Comparison of ENCODE assay signal across 8 mouse cellular contexts in the genomic region with DNA sequence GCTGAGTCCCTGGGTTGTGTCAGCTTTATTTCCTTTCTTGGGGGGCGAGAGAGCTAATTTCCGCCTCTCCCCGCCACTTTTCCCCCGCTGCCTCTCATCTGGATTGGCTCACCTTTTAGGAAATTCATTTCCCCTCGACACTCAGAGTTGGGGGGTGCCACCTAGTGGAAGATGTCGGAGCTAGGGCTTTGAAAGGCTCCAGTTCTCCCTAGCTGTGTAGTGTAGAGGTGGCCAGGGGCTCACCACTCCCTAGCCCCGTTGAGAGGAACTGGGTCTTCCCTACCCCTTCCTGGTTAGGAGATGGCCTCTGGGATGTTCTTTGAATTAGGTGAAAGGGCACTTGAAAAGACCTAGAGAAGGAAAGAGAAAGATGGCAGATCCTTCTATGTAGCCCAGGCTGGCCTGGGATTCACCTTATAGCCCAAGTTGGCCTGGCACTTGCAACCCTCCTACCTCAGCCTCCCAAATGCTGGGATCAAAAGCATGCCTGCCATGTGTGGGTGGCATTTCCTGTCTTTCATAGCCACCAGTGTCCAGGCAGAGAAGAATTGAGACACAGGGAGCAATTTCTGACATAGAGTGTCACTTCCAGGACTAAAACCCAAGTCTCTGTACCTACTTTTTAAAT. TPM values are rescaled to one million over a fixed set of nuclear protein-coding genes. Genes with fewer than 3 reads are reported as not detected.
A peak's percentile ranks its signal among the peaks of the same experiment; 100 is the strongest.
DNase-seq lines count a peak whose midpoint lies in the region; ATAC-seq and TF ChIP-seq lines count a peak whose summit lies in the region.

No protein-coding gene starts in this region.

- TF ChIP-seq CTCF in testis, adult 2 months (IDR thresholded peaks at IDR 0.05; ENCODE audit: control insufficient read depth, insufficient read depth, insufficient replicate concordance, low read depth, low read length), result peak; percentile 34; the same call in 1 of the 2 replicates

- no peak for TF ChIP-seq POLR2A in testis, adult 2 months (IDR thresholded peaks at IDR 0.05; ENCODE audit: control insufficient read depth, low read depth, low read length)

- no peaks in the 10 kb centered on the region for H3K9me3 ChIP-seq in intestine, embryonic 15.5 days
- H3K9me3 ChIP-seq in limb, embryonic 13.5 days, result no peaks in the 10 kb centered on the region
- H3K9me3 ChIP-seq in midbrain, embryonic 13.5 days, result no peaks in the 10 kb centered on the region

- H3K9ac ChIP-seq in intestine, embryonic 15.5 days, result peak overlapping the region; percentile 64
- peak overlapping the region; percentile 74 for H3K9ac ChIP-seq in limb, embryonic 13.5 days
- peak overlapping the region; percentile 69 for H3K9ac ChIP-seq in midbrain, embryonic 13.5 days (replicated peaks)

- H3K4me1 ChIP-seq in testis, adult 2 months (ENCODE audit: control insufficient read depth, insufficient read depth, low read length), result peaks cover 7% of the 10 kb centered on the region
- H3K4me1 ChIP-seq in intestine, embryonic 15.5 days (replicated peaks), result peaks cover 11% of the 10 kb centered on the region
- H3K4me1 ChIP-seq in limb, embryonic 13.5 days, result peaks cover 27% of the 10 kb centered on the region
- peaks cover 32% of the 10 kb centered on the region for H3K4me1 ChIP-seq in midbrain, embryonic 13.5 days (replicated peaks)

- no peaks in the 10 kb centered on the region for H3K27me3 ChIP-seq in testis, adult 2 months (ENCODE audit: control insufficient read depth, insufficient read depth, low read length)
- H3K27me3 ChIP-seq in intestine, embryonic 15.5 days (replicated peaks), result no peaks in the 10 kb centered on the region
- H3K27me3 ChIP-seq in limb, embryonic 13.5 days, result no peaks in the 10 kb centered on the region
- H3K27me3 ChIP-seq in midbrain, embryonic 13.5 days, result peaks cover 9% of the 10 kb centered on the region; the same call in 1 of the 2 replicates

- H3K36me3 ChIP-seq in testis, adult 2 months (ENCODE audit: control insufficient read depth, insufficient read depth, low read length), result no peaks in the 10 kb centered on the region
- H3K36me3 ChIP-seq in intestine, embryonic 15.5 days, result peaks cover 15% of the 10 kb centered on the region; the same call in 1 of the 2 replicates
- peaks cover 26% of the 10 kb centered on the region for H3K36me3 ChIP-seq in limb, embryonic 13.5 days
- H3K36me3 ChIP-seq in midbrain, embryonic 13.5 days, result peaks cover 24% of the 10 kb centered on the region

- WGBS in intestine, embryonic 15.5 days, result 0% methylated on average over 7 of the region's 7 CpGs
- 0% methylated on average over 7 of the region's 7 CpGs for WGBS in limb, embryonic 13.5 days
- WGBS in midbrain, embryonic 13.5 days, result under 1% methylated on average over 7 of the region's 7 CpGs

- peak overlapping the region; percentile 84 for H3K4me3 ChIP-seq in testis, adult 2 months (ENCODE audit: control insufficient read depth, low read depth, low read length)
- H3K4me3 ChIP-seq in intestine, embryonic 15.5 days (replicated peaks), result peak overlapping the region; percentile 74
- peak overlapping the region; percentile 68 for H3K4me3 ChIP-seq in limb, embryonic 13.5 days
- peak overlapping the region; percentile 57 for H3K4me3 ChIP-seq in midbrain, embryonic 13.5 days (replicated peaks)

- no peak for DNase-seq in testis, postnatal 14 days (ENCODE audit: low spot score)
- peak; percentile 91 for DNase-seq in embryo, embryonic 10 days (ENCODE audit: low spot score)
- DNase-seq in gastrocnemius, postnatal 25 days, result peak; percentile 69
- DNase-seq in spleen, postnatal 4 days (ENCODE audit: low spot score in 2 of 2), result peak; percentile 80 to 89

- H3K4me2 ChIP-seq in intestine, embryonic 15.5 days (replicated peaks), result peak overlapping the region; percentile 87
- peak overlapping the region; percentile 84 for H3K4me2 ChIP-seq in limb, embryonic 13.5 days (replicated peaks)
- peak overlapping the region; percentile 94 for H3K4me2 ChIP-seq in midbrain, embryonic 13.5 days (replicated peaks)

- H3K27ac ChIP-seq in testis, adult 2 months (ENCODE audit: control insufficient read depth, insufficient read depth, low read depth, low read length), result no peak overlapping the region; the same call in 1 of the 2 replicates
- peak overlapping the region; percentile 88 for H3K27ac ChIP-seq in intestine, embryonic 15.5 days
- H3K27ac ChIP-seq in limb, embryonic 13.5 days, result peak overlapping the region; percentile 85
- peak overlapping the region; percentile 73 for H3K27ac ChIP-seq in midbrain, embryonic 13.5 days

- ATAC-seq in intestine, embryonic 15.5 days, result peak; percentile 32; the same call in 1 of the 2 replicates
- no peak for ATAC-seq in limb, embryonic 13.5 days (ENCODE audit: low FRiP score, low read depth)
- peak; percentile 58; the same call in 1 of the 2 replicates for ATAC-seq in midbrain, embryonic 13.5 days

RNA-seq across cellular contexts. Expression of a gene that starts 1.0 kb away (rescaled TPM):
- 21.1 TPM in 2 replicates for polyA plus RNA-seq in testis, adult 2 months (2012; rRNA removed)
- total RNA-seq in gastrocnemius, postnatal 25 days (2021), result 10 to 100 TPM; 28.7 to 35.2 TPM
- polyA plus RNA-seq in intestine, embryonic 15.5 days (2015; fragmentation: Nextera tagmentation; extraction: Ambion mirVana), result 156 and 171 TPM in 2 replicates
- 141 and 149 TPM in 2 replicates for polyA plus RNA-seq in limb, embryonic 13.5 days (2015; fragmentation: Nextera tagmentation; extraction: Ambion mirVana)
- polyA plus RNA-seq in midbrain, embryonic 13.5 days (2015; fragmentation: Nextera tagmentation; extraction: Ambion mirVana), result 57.4 and 61.8 TPM in 2 replicates

RNA-seq across cellular contexts. Expression of a gene that starts 16.4 kb away (rescaled TPM):
- 0.88 and 1.2 TPM in 2 replicates for polyA plus RNA-seq in testis, adult 2 months (2012; rRNA removed)
- 1 to 10 TPM; 1.6 to 2.7 TPM for total RNA-seq in gastrocnemius, postnatal 25 days (2021)
- 3.2 and 3.5 TPM in 2 replicates for polyA plus RNA-seq in intestine, embryonic 15.5 days (2015; fragmentation: Nextera tagmentation; extraction: Ambion mirVana)
- polyA plus RNA-seq in limb, embryonic 13.5 days (2015; fragmentation: Nextera tagmentation; extraction: Ambion mirVana), result 4.4 and 4.8 TPM in 2 replicates
- polyA plus RNA-seq in midbrain, embryonic 13.5 days (2015; fragmentation: Nextera tagmentation; extraction: Ambion mirVana), result 10.9 and 18.4 TPM in 2 replicates

RNA-seq across cellular contexts. Expression of a gene that starts 23.4 kb away (rescaled TPM):
- 1,405 and 1,456 TPM in 2 replicates for polyA plus RNA-seq in testis, adult 2 months (2012; rRNA removed)
- 10 to 100 TPM; 54.4 to 76.1 TPM for total RNA-seq in gastrocnemius, postnatal 25 days (2021)
- 305 and 329 TPM in 2 replicates for polyA plus RNA-seq in intestine, embryonic 15.5 days (2015; fragmentation: Nextera tagmentation; extraction: Ambion mirVana)
- polyA plus RNA-seq in limb, embryonic 13.5 days (2015; fragmentation: Nextera tagmentation; extraction: Ambion mirVana), result 173 and 180 TPM in 2 replicates
- polyA plus RNA-seq in midbrain, embryonic 13.5 days (2015; fragmentation: Nextera tagmentation; extraction: Ambion mirVana), result 141 and 154 TPM in 2 replicates

RNA-seq across cellular contexts. Expression of a gene that starts 37.9 kb away (rescaled TPM):
- 53.7 and 55.6 TPM in 2 replicates for polyA plus RNA-seq in testis, adult 2 months (2012; rRNA removed)
- under 1 TPM in 1 of 2 experiments, not detected in 1; 0.35 TPM for total RNA-seq in gastrocnemius, postnatal 25 days (2021)
- 8.7 and 10.8 TPM in 2 replicates for polyA plus RNA-seq in intestine, embryonic 15.5 days (2015; fragmentation: Nextera tagmentation; extraction: Ambion mirVana)
- 1.3 and 1.4 TPM in 2 replicates for polyA plus RNA-seq in limb, embryonic 13.5 days (2015; fragmentation: Nextera tagmentation; extraction: Ambion mirVana)
- polyA plus RNA-seq in midbrain, embryonic 13.5 days (2015; fragmentation: Nextera tagmentation; extraction: Ambion mirVana), result 131 and 153 TPM in 2 replicates

RNA-seq across cellular contexts. Expression of a gene that starts 38.8 kb away (rescaled TPM):
- polyA plus RNA-seq in testis, adult 2 months (2012; rRNA removed), result 3.4 and 5.2 TPM in 2 replicates
- total RNA-seq in gastrocnemius, postnatal 25 days (2021), result 1 to 10 TPM; 1.4 to 1.6 TPM
- polyA plus RNA-seq in intestine, embryonic 15.5 days (2015; fragmentation: Nextera tagmentation; extraction: Ambion mirVana), result 3.3 and 5.1 TPM in 2 replicates
- polyA plus RNA-seq in limb, embryonic 13.5 days (2015; fragmentation: Nextera tagmentation; extraction: Ambion mirVana), result 4.4 and 6.1 TPM in 2 replicates
- 4.9 and 6.0 TPM in 2 replicates for polyA plus RNA-seq in midbrain, embryonic 13.5 days (2015; fragmentation: Nextera tagmentation; extraction: Ambion mirVana)
